Mouse (Mus musculus): Measurements from ENCODE around the gene Gm8356.
"Not testable (repeated sequence)": the region's sequence is repeated elsewhere in the genome, so short reads cannot be mapped to it uniquely, and the experiment has no call there.

Gm8356 gene

GRCm38 (mm10) chr14:6537190-6537589 is at the start of gene Gm8356:
Gm8356 (minus strand) TSS chr14:6537290.
- DNase-seq (ENCODE audit: low spot score in 2 of 2), result not testable (repeated sequence)

GRCm38 (mm10) chr14:6486331-6486730 is 50.8 kb downstream of the Gm8356 start:
- DNase-seq (ENCODE audit: low spot score in 2 of 2), result not testable (repeated sequence)

- not testable (repeated sequence) for DNase-seq (ENCODE audit: low spot score in 2 of 2)
Observed at GRCm38 (mm10) chr14:6485541-6485940, 51.5 kb downstream of the Gm8356 start.

GRCm38 (mm10) chr14:6482126-6482525 is 55.0 kb downstream of the Gm8356 start:
- DNase-seq (ENCODE audit: low spot score in 2 of 2), result not testable (repeated sequence)
